Mouse (Mus musculus) c-Kit-positive CD71-negative TER-119-negative erythroid progenitor cells, embryonic 14.5 days (primary cell): ENCODE measurements at regions not wholly inside any gene's neighbourhood (a gene's known extent, or its start where the extent isn't known, plus 50 kb on each side); places are given as distances from the start of the nearest gene placed in this dataset.

ENCODE experiments used
- DNase-seq: peaks from one replicate; pipeline ENCODE4 v3.0.0-alpha.2; 2013; ENCODE audit warnings: low read depth

- DNase-seq: no peak
Observed at GRCm38 (mm10) chr19:14197864-14198263, 284.5 kb downstream of the Olfr1505 start.

GRCm38 (mm10) chr19:14220507-14220909, 307.2 kb downstream of the Olfr1505 start:
- DNase-seq: no peak

GRCm38 (mm10) chr19:14225061-14225696, 311.8 kb downstream of the Olfr1505 start:
- no peak for DNase-seq

GRCm38 (mm10) chr19:14225787-14226186, 312.5 kb downstream of the Olfr1505 start:
- no peak for DNase-seq

- no peak for DNase-seq
Observed at GRCm38 (mm10) chr19:14226521-14226920, 313.2 kb downstream of the Olfr1505 start.

- DNase-seq: no peak
Observed at GRCm38 (mm10) chr19:14243565-14243964, 330.2 kb downstream of the Olfr1505 start.

- no peak for DNase-seq
Observed at GRCm38 (mm10) chr19:14246973-14247614, 333.8 kb downstream of the Olfr1505 start.

- no peak for DNase-seq
Observed at GRCm38 (mm10) chr19:14247979-14248378, 334.6 kb downstream of the Olfr1505 start.

GRCm38 (mm10) chr19:14258621-14259051, 339.2 kb downstream of the Tle4 start:
- DNase-seq: no peak

- no peak for DNase-seq
Observed at GRCm38 (mm10) chr19:14259223-14259622, 338.6 kb downstream of the Tle4 start.

- no peak for DNase-seq
Observed at GRCm38 (mm10) chr19:14289331-14289737, 308.5 kb downstream of the Tle4 start.

- DNase-seq: no peak
Observed at GRCm38 (mm10) chr19:14290911-14291310, 306.9 kb downstream of the Tle4 start.

- no peak for DNase-seq
Observed at GRCm38 (mm10) chr19:14293172-14293571, 304.7 kb downstream of the Tle4 start.

- no peak for DNase-seq
Observed at GRCm38 (mm10) chr19:14301176-14301943, 296.5 kb downstream of the Tle4 start.

- DNase-seq: no peak
Observed at GRCm38 (mm10) chr19:14314301-14314700, 283.6 kb downstream of the Tle4 start.

GRCm38 (mm10) chr19:14319677-14320191, 278.1 kb downstream of the Tle4 start:
- DNase-seq: no peak

GRCm38 (mm10) chr19:14325353-14326052, 272.3 kb downstream of the Tle4 start:
- DNase-seq: no peak

- no peak for DNase-seq
Observed at GRCm38 (mm10) chr19:14333041-14334012, 264.5 kb downstream of the Tle4 start.

GRCm38 (mm10) chr19:14337025-14337424, 260.8 kb downstream of the Tle4 start:
- DNase-seq: no peak

GRCm38 (mm10) chr19:14340759-14341158, 257.1 kb downstream of the Tle4 start:
- DNase-seq: no peak

- DNase-seq: no peak
Observed at GRCm38 (mm10) chr19:14343890-14344289, 254.0 kb downstream of the Tle4 start.
